Mouse (Mus musculus): ENCODE measurements around the gene Gm20831. TPM values are rescaled to one million over a fixed set of nuclear protein-coding genes. Genes with fewer than 3 reads are reported as not detected.
"Not testable (repeated sequence)": the region's sequence is repeated elsewhere in the genome, so short reads cannot be mapped to it uniquely, and the experiment has no call there.

The Gm20831 gene
- not detected in 2 replicates for polyA plus RNA-seq (2014; fragmentation: Nextera tagmentation; extraction: Ambion mirVana)

GRCm38 (mm10) chrY:17874441-17874840 is at the start of gene Gm20831, which contains the start of gene Gm20772:
TSS of gene Gm20831 (plus strand) at chrY:17874741.
TSS of gene Gm20772 (plus strand) at chrY:17874741.
- not testable (repeated sequence) for ATAC-seq (ENCODE audit: low read depth); H3K4me2 ChIP-seq (ENCODE audit: low read depth, low read length)

GRCm38 (mm10) chrY:17846166-17846565 is 28.4 kb upstream of the Gm20831 start, which contains the start of gene Gm21904:
TSS of gene Gm21904 (minus strand) at chrY:17846266.
- no CpG with 5 or more reads among the region's 3 CpGs for WGBS
- not testable (repeated sequence) for H3K4me3 ChIP-seq (ENCODE audit: low read depth, low read length); H3K4me2 ChIP-seq (ENCODE audit: low read depth, low read length); H3K4me1 ChIP-seq (ENCODE audit: control insufficient read depth, insufficient read depth, low read length); H3K27me3 ChIP-seq (replicated peaks; ENCODE audit: control insufficient read depth, insufficient read depth, low read length); H3K9ac ChIP-seq (ENCODE audit: low read depth, low read length); ATAC-seq (ENCODE audit: low read depth); DNase-seq (ENCODE audit: low spot score); H3K9me3 ChIP-seq (ENCODE audit: control insufficient read depth, low read length); H3K36me3 ChIP-seq (ENCODE audit: control insufficient read depth, insufficient read depth, low read length); H3K27ac ChIP-seq (replicated peaks; ENCODE audit: low read depth, low read length)

More at GRCm38 (mm10) chrY:17874441-17874840, at the start of gene Gm20831, which contains the start of gene Gm20772:
- not testable (repeated sequence) for DNase-seq (ENCODE audit: low spot score); H3K36me3 ChIP-seq (ENCODE audit: control insufficient read depth, insufficient read depth, low read length); H3K27me3 ChIP-seq (replicated peaks; ENCODE audit: control insufficient read depth, insufficient read depth, low read length); H3K27ac ChIP-seq (replicated peaks; ENCODE audit: low read depth, low read length); H3K9ac ChIP-seq (ENCODE audit: low read depth, low read length); H3K9me3 ChIP-seq (ENCODE audit: control insufficient read depth, low read length); H3K4me3 ChIP-seq (ENCODE audit: low read depth, low read length); H3K4me1 ChIP-seq (ENCODE audit: control insufficient read depth, insufficient read depth, low read length)

GRCm38 (mm10) chrY:17937230-17937629 is 62.7 kb downstream of the Gm20831 start, which contains the start of gene Srsy:
TSS of gene Srsy (minus strand) at chrY:17937330.
- WGBS, result no CpG with 5 or more reads among the region's 1 CpGs
- H3K4me2 ChIP-seq (ENCODE audit: low read depth, low read length); H3K27me3 ChIP-seq (replicated peaks; ENCODE audit: control insufficient read depth, insufficient read depth, low read length): not testable (repeated sequence)

More at GRCm38 (mm10) chrY:17937230-17937629, 62.7 kb downstream of the Gm20831 start, which contains the start of gene Srsy:
- not testable (repeated sequence) for H3K4me1 ChIP-seq (ENCODE audit: control insufficient read depth, insufficient read depth, low read length); H3K4me3 ChIP-seq (ENCODE audit: low read depth, low read length); H3K9ac ChIP-seq (ENCODE audit: low read depth, low read length); H3K9me3 ChIP-seq (ENCODE audit: control insufficient read depth, low read length); ATAC-seq (ENCODE audit: low read depth); DNase-seq (ENCODE audit: low spot score); H3K27ac ChIP-seq (replicated peaks; ENCODE audit: low read depth, low read length); H3K36me3 ChIP-seq (ENCODE audit: control insufficient read depth, insufficient read depth, low read length)

Other genes starting within 250 kb of the Gm20831 start
- not detected in 2 replicates for gene Gm21904, start 28.5 kb upstream of the Gm20831 start, polyA plus RNA-seq (2014; fragmentation: Nextera tagmentation; extraction: Ambion mirVana)
- gene Gm20772, start within 50 bp of the Gm20831 start, polyA plus RNA-seq (2014; fragmentation: Nextera tagmentation; extraction: Ambion mirVana), result not detected in 2 replicates
- not detected in 2 replicates for gene Srsy, start 62.6 kb downstream of the Gm20831 start, polyA plus RNA-seq (2014; fragmentation: Nextera tagmentation; extraction: Ambion mirVana)
- gene Gm21764, start 187.1 kb downstream of the Gm20831 start, polyA plus RNA-seq (2014; fragmentation: Nextera tagmentation; extraction: Ambion mirVana), result not detected in 2 replicates
- gene Ssty1, start 214.4 kb downstream of the Gm20831 start, polyA plus RNA-seq (2014; fragmentation: Nextera tagmentation; extraction: Ambion mirVana), result not detected in 2 replicates